Mouse (Mus musculus): ENCODE measurements around the gene Tmem216.

Gene Tmem216

DNA sequence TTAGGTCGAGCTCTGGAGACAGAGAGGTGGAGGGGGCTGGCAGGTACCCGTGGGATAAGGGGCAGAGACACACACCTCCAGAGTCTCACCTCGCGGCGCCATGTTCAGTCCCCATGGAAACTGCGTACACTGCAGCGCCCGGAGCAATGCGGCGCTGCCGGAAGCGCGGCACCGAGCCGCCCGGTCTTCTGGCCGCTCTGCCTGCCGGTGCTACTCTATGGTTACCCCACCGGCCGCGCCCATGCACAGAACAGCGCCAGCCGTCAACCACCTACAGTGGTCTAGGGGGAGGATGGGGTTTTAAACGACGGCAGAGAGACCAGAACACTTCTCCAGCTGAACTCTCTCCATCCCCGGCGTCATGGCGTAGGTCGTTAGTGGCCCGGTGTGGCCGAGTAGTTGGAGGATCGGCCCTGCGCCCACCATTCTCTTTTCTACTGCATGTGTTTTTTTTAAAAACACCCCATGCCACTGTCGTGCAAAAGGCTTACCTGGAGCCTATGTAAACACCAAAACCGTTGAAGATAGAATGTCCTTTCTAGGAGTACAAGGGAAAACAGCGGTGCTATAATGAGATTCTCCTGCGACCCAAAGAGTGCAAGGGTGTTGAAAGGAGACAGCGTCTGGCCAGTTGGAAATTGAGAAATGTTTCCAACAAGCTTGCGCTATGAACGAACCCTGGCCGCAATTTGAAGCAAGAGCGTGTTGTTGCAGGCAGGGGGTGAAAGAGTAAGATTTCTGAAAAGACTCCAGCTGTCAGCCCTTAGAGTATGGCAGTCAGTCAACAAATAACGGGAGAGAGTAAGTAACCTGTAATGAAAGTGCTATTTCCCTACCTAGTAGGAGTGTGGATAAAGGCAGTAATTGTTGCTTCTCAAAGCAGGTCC lies at the start of gene Tmem216:
TSS of gene Tmem216 (minus strand) at position 615 of the 887 bp plus-strand sequence.
- in situ Hi-C loops (cut with MboI) = no loop called here

DNA sequence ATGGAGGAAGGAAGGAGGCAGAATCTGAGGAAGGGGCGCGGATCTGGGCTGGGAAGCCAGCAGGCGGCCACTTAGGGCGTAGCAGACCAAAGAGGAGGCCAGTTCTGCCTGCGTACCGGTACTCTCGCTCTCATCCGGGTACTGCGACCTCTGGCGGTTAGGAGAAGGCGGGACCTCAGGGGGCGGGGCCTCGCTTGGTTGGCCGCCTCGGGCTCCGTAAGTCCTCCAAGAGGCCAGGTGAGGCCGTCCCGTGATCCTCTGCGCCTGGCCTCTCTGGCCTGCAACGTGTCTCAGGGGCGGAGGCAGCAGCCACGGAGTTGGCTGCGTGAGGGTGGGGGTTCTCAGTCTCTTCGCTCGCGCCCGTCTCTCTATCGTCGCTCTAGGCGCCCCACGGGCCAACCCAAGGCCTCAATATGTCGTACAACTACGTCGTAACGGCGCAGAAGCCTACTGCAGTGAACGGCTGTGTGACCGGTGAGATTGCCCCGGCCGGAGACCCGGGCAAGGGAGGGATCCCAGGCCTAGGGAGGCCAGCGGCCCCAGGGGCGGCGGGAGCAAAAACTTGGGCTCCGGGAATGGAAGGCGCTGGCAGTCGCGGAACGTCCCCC lies 49.4 kb upstream of the Tmem216 start, which contains the start of the genes Ddb1 and Tkfc:
TSS of gene Ddb1 (plus strand) at position 35 of the 608 bp plus-strand sequence.
TSS of gene Tkfc (minus strand) at position 362 of the 608 bp plus-strand sequence.
- in situ Hi-C loops (cut with MboI) = loop anchor here (5.0 kb wide), 1 partner anchor 53 kb away; no protein-coding TSS in a partner anchor

GRCm38 (mm10) chr19:10604534-10604933 lies 48.5 kb upstream of the Tmem216 start:
- in situ Hi-C loops (cut with MboI) = no loop called here

- in situ Hi-C loops (cut with MboI) = no loop called here
These were observed 47.9 kb upstream of the Tmem216 start for GRCm38 (mm10) chr19:10603660-10604523.

GRCm38 (mm10) chr19:10602787-10603186 lies 46.7 kb upstream of the Tmem216 start:
- in situ Hi-C loops (cut with MboI) = no loop called here

DNA sequence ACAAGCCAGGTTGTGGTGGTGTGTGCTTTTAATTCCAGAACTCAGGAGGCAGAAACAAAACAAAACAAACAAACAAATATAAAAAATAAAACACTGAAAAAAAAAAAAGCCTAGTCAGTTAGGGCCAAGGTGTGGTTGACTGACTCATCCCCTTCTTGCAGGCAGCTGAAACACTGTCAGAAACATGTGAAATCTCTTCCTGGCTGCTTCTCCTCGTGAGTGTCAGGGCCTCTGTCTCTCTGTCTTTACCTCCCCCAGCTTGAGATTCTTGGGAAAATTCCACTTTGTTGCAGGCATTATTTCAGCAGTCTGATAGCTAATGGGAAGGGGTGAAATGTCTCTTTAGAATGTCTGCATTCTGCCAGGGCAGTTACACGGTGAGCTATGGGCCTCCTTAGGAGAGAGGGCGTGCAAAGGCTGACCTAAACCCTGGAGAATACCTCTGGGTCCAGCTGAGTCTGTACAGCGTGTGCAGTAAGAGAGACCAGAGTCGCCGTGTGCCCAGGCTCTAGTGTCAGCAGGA lies 46.3 kb upstream of the Tmem216 start:
- in situ Hi-C loops (cut with MboI) = no loop called here

GRCm38 (mm10) chr19:10599648-10600047 lies 43.6 kb upstream of the Tmem216 start:
- in situ Hi-C loops (cut with MboI) = no loop called here

- in situ Hi-C loops (cut with MboI) = no loop called here
These were observed 42.1 kb upstream of the Tmem216 start for GRCm38 (mm10) chr19:10598188-10598587.

DNA sequence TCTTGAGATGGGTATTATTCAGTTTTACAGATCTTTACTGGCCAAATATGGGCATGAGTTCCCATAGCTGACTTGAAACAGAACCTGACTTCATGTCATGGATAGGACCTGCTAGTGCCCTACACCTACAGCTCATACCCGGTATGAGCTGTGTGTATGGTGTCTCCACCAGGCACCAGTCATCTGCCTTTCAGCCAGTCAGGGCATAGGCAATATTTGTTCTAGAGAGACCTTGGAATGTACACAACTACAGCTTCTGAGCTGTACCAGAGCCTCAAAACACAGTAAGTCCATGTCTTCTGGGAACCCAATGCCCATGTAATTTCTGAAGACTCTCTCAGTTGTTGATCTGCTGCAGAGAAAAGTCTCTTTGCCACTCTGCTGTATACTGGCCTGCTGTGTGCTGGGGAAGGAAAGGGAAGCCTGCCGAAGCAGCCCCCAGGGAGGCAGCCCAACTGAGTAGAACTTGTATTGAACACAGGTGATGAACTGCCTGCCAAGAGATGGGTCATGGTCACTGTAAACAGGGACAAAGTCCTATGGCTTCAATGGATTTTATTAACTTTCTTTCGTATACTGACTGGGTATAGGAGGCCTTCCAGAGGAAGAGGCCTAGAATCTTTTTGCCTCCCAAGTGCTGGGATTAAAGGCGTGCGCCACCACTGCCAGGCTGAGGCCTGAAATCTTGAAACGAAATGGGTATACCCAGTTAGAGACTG lies 35.8 kb upstream of the Tmem216 start:
- in situ Hi-C loops (cut with MboI) = no loop called here

DNA sequence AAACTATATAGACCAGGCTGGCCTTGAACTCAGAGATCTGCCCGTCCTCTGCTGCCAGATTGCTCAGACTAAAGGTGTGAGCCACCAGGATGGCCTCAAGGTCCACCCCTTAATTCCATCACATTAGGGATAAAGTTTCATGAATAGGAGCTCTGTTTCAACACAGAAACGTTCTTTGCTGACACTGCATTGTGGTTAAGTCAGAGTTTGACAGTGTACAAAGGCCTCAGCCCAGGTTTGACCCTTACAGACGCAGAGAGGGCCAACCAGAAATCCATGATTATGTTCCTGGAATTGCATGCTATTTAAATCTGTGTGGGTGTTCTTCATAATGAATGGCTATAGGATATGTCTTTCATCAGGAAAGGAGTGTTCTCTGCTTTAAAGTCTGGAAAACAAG lies 34.3 kb upstream of the Tmem216 start:
- in situ Hi-C loops (cut with MboI) = no loop called here

- in situ Hi-C loops (cut with MboI) = no loop called here
These were observed 33.3 kb upstream of the Tmem216 start for GRCm38 (mm10) chr19:10589127-10589857.

- in situ Hi-C loops (cut with MboI) = no loop called here
These were observed 31.2 kb upstream of the Tmem216 start for GRCm38 (mm10) chr19:10587231-10587630.

- in situ Hi-C loops (cut with MboI) = no loop called here
These were observed 29.1 kb upstream of the Tmem216 start for GRCm38 (mm10) chr19:10585112-10585511.

GRCm38 (mm10) chr19:10583550-10584146 lies 27.6 kb upstream of the Tmem216 start:
- in situ Hi-C loops (cut with MboI) = no loop called here

GRCm38 (mm10) chr19:10581984-10582383 lies 25.9 kb upstream of the Tmem216 start:
- in situ Hi-C loops (cut with MboI) = no loop called here

- in situ Hi-C loops (cut with MboI) = no loop called here
These were observed 24.7 kb upstream of the Tmem216 start for GRCm38 (mm10) chr19:10580761-10581160.

- in situ Hi-C loops (cut with MboI) = no loop called here
These were observed 24.1 kb upstream of the Tmem216 start for GRCm38 (mm10) chr19:10580102-10580501.

DNA sequence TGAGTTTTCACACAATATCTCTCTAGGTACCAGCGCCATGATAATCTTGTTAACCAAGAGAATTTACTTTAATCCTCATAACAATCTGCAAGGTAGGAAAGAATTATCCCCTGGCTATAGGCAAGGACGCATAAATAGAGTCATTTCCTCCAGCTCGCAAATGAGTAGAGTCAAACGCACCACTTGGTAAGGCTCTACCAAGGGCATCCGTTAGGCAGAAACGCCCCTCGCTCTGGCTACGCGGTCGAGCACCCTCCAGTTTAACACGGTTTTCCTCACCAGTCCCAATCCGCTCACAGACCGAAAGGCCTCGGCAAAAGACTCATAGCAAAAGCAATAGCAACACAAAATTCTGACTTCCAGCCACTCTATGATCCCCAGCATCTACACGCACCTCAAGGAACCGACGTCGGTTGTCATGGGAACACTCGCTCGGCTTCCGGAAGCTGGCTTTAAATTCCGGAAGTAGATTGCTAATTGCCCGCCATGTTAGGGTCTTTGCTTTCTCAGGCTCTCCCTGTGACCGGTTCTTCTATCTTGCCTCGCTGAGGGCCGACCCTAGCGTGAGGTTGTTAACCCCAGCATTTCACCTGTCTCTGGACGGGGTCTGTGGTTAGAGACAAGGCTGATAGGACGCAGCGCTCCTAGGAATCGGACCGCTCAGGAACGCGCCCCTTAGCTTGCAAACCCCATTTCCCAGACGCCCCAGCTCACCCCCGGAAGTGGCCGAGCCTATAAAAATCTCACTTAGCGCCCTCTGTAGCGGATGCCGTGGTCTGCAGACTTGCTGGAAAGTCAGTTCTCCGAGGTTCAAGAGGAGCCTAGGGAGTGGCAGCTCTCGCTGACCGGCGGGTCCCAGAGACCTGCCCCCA lies 20.9 kb upstream of the Tmem216 start, which contains the start of the genes Cyb561a3 and Tmem138:
TSS of gene Cyb561a3 (plus strand) at position 483 of the 872 bp plus-strand sequence.
TSS of gene Tmem138 (minus strand) at position 673 of the 872 bp plus-strand sequence.
- in situ Hi-C loops (cut with MboI) = no loop called here

- in situ Hi-C loops (cut with MboI) = no loop called here
These were observed 13.6 kb upstream of the Tmem216 start for GRCm38 (mm10) chr19:10569627-10570026.
